Mouse (Mus musculus) MEL-GATA-1-ER (cell line): ENCODE measurements around the gene Dolpp1.

Experiments
- DNase-seq: peaks from one replicate; pipeline ENCODE4 v3.0.0-alpha.2; 2012; ENCODE audit warnings: low read depth; ENCODE audit errors: extremely low read depth

Gene Dolpp1

DNA sequence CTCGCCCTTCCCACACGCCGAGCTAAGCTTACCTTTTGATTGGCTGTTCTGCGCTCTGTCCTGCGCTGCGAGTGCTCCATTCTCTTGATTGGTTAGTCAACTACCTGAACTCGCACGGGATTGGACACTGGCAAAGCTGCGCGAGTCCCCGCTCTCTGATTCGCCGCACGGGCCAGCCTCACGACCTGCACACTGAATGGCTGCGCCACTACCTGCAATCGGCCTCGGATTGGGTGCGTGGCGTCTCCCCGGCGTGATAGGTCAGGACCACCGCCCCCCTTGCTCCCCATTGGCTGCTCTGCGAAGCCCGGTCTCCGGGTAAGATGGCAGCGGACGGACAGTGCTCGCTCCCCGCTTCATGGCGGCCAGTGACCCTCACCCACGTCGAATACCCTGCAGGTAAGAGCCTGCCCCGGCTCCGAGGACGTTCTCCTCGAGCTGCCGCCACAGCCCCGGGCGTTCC is at the start of gene Dolpp1:
Gene Dolpp1, plus strand, starts transcription at position 141 of the 463 bp plus-strand sequence.
- DNase-seq = peak; percentile 99

DNA sequence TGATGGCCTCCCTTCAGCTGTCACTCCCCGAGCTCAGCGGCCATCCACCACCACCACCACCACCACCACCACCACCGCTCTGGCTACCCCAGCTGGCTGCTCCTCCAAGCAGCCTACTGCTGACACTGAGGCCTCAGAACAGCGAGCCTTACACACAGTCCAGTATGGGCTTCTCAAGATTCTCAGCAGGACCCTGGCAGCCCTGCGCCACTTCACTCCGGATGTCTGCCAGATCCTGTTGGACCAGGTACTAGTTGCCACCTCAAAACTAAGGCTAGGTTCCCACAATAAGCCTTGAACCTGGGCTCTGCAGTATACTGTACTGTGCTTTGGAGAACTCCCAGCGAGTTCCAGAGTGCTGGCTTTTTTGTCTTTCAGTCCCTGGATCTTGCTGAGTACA is 49.5 kb upstream of the Dolpp1 start:
- no peak for DNase-seq

DNA sequence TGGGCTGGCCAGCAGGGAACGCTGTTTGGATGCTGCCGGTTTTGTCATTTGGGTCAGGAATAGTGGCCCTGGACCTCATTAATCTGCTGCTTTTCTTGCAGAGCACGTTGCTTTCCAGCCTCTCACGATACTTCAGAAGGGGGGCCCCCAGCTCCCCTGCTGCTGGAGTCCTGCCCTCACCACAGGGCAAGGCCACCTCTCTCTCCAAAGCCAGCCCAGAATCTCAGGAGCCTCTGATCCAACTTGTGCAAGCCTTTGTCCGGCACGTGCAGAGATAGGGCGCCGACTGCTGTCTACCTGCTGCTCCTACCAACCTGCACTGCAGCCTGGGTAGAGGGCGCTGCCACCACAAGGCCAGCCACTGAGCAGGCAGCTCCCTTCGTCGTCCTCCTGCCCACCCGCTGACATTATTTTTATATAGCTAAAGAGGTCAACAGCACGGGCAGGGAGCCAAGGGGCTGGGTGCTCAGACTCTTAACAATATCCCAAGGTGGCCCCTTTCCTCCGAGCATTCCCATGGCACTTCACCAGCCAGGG is 48.4 kb upstream of the Dolpp1 start:
- DNase-seq = no peak

DNA sequence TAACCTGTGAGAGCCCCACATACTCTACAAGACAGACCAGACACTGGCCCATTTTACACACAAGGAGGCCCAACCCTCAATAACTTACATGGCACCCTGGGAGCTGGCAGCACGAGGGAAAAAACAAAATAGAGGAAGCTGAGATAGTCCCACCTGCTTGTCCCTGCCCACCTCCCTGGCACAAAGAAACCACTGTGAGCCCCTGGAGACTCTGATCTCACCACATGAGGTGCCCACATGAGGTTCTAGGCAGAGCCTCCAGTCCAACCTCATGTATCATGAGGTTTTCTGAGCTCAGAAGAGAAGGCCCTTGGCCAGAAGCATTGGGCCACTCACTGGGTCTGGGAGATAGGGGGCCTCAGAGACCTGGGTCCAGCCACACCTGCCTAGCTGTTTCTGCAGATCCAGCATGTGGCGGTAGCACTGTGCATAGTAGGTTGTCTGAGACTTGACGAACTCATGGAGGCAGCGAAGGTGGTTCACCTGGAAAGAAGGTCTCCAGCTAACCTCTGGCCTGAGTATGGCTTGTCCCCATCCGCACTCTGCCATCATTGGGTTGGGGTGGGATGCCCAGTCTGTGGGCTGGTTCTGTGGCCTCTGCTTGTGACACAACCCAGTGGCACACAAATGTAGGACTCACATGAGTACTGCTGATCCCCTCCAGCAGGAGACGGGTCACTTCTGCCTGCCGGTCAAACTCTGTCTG is 45.9 kb upstream of the Dolpp1 start:
- DNase-seq = no peak

DNA sequence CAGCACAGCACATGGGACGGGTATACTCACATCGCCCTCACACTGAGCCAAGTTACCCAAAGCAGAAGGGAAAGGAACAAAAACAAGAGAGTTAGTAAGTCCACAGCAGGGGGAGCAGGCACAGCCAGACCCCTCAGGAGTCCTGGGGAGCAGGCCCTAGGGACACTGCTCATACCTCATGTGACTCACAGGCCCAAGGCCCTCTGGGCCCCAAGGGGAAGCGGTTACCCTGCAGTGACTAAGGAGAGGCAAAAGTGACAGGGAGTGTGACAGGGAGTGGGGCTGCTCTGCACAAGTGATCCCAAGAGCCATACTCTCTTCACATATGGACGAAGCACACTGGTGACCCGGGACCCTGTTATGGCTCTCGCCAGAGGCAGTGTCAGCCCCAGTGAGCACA is 42.9 kb upstream of the Dolpp1 start:
- no peak for DNase-seq

DNA sequence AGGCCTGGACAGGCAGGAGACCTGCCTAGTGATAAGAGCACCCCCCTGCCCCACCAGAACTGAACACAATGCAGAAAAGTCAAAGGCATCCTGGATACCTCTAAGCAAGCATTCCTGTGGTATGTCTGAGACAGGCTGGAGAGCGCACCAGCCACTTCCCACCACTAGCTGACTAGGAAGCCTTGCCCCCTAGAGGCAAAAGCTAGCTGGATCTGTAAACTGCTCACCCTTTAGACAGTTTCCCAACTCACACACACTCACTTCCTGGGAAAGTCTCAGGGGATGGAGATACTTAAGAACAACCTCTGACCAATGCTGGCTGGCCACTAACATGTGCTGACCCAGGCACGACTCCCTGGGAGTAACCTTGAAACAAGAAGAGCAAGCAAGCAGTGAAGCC is 40.9 kb upstream of the Dolpp1 start:
- no peak for DNase-seq

DNA sequence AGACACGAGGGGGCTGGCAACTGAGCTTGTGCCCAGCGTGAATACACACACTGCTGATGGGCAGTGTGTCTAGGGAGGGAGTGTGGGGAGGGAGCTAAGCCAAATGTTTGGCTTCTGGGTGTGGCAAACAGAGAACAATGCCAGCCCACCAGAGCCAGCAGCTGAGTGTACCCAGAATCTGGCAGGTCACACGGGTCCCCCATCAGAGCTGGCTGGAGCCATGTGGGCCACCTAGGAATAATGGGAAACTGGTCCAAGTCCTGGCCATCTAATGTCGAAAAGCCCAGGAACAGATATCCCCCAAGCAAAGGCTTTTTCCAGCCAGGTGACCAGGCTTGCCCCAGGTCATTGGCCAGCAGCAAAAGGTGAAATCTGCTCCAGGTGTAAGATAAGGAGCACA is 36.2 kb upstream of the Dolpp1 start:
- DNase-seq = no peak

DNA sequence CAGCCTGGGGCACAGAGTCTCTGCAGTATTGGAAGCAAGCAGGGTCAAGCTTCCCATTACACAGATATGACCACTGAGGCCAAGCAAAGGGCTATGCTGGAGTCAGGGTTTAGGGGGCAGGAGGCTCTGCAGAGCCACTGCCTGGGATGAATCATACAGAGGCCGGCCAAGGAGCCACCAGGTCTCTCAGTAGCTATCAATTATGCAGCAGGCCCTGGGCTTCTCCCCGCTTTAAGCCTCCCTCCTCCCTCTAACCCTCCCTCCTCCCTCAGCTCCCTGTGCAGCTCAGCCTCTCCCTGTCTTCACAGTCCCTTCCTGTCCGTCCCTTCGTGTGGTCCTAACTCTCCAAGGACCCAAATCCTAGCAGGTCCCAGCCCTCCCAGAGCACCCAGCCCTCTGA is 35.8 kb upstream of the Dolpp1 start:
- no peak for DNase-seq

DNA sequence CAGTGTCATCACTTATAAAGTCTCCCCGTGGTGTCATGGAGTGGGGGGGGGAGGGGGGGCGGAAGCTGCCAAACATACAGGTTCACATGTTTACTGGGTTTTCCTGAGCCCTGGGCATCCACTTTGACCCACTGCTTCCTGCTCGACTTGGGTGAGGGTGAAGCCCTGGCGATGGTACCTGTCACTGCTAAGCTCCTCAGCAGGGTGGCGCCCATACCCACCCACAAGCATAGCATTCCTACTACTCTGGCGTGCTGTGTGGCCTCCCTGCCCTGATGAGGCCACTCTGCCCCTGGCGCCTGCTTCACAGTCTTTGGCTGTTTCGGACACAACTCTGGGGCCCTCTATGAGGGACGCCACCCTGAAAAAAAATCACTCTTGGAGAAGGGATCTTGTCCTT is 35.1 kb upstream of the Dolpp1 start:
- DNase-seq = no peak

DNA sequence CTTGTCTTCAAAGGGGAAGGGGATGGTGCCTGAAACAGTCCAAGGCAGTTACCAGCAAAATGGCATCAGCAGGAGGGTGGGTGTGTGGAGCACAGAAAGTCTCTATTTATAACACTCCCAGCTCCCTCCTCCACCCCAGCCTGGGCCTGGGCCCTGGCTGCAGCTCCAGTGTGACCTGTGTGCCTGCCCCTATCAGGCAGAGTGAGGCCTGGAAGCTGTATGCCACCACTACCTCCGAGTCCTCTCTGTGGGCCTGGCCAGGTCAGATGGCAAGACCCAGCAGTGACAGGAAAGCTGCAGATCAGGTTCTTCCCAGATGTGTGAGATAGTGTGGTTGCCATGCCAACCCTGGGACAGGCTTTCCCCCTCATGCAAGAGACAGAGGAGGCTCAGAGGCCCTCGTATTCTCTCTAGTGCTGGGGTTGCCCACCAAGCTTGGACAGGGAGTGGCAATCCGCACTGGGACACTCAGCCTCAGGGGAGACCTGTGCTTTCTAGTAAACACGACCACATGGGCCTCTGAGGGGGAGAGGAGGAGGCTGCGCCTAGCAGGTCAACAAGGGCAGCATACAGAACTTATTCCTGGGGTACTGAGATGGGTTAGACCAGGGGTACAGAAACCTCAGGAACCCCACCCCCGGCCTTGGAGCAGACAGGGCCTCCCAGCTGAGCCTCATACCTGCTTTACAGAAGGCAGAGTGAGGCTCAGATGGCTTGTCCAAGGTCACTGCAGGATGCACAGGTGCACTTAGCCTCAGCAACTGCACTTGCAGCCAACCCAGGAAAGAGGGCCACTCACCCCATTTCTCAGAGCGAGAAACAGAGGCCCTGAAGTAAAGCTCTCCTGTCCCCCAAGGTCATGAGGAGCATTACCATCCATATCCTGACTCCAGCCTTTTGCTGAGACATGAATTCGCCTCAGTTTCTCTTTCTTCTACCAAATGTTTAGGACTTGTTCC is 34.2 kb upstream of the Dolpp1 start:
- no peak for DNase-seq

DNA sequence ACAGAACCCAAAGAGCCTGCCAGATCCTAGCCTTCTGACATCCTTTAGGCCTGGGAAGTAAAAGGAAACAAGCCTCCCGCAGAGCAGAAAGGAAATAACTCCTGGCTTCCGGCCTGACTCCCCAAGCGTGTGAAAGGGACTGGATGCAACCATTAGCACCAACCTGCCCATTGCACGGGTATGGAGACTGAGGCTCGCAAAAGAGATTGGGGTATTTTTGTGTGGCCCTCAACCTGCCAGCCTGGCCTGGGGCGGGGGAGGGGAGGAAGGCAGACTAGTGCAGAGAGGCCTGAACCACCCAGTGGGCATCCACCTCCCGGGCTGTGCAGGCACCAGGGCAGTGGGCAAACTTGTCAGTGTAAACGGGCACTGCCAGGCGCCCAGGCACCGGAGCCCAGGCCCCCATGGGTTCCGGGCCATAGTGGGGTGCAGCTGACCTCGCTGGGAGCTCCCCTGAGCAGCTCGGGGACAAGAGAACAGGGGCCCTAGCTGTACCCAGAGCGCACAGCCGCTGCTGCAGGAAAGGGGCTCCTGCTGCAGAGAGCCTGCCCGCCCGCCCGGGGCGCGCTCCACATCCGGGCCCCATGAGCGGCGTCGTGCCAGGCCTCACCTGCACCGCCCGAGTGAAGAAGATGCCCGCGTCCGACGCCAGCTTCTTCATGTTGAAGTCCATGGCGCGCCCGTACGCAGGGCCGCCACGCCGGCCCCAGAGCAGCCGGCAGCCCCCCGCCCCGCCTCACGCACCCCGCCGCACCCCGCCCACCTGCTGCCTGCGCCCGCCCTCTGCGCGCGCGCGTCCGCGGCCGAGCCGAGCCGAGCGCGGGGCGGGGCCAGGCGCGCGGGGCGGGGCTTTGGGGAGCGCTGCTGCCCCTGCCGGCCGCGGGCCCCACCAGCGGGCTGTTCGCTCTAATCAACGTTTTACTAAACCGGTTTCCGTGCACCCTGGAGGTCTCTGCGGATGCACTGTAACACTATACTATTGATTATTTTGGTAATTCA is 33.2 kb upstream of the Dolpp1 start, which contains the start of gene Sh3glb2:
Gene Sh3glb2, minus strand, starts transcription at position 805 of the 999 bp plus-strand sequence.
- no peak for DNase-seq

DNA sequence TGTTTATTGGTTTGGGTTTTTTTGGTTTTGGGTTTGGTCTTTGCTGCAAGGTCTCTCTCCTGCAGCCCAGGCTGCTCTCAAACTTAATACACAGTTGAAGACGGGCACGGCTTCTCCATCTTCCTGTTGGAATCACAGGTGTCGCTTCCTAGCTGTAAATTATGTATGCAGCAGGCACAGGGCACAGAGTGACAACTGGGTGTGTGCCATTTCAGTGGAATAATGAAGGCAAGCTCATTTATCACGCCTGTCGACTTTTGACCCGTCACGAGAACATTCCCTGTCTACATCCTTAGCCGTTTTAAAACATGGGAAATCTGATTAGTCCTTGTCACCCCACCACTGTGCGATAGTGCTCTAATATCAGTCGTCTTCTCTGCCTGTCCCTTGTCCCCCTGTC is 31.4 kb upstream of the Dolpp1 start:
- DNase-seq = no peak

DNA sequence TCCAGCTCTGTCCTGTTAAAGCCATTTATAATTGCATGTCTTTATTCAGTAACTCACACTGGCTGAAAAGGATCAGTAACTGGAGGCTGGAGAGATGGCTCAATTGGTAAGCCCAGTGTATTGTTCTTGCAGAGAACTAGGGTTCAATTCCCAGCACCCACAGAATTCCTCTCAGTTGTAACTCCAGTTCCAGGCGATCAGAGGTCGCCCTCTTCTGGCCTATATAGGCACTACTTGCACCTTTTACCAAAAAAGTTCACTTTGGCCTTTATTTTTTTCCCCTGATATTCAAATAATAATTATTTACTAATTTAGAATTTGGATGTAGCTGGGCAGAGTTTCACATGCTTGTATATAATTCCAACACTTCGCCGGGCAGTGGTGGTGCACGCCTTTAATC is 29.2 kb upstream of the Dolpp1 start:
- DNase-seq = no peak

DNA sequence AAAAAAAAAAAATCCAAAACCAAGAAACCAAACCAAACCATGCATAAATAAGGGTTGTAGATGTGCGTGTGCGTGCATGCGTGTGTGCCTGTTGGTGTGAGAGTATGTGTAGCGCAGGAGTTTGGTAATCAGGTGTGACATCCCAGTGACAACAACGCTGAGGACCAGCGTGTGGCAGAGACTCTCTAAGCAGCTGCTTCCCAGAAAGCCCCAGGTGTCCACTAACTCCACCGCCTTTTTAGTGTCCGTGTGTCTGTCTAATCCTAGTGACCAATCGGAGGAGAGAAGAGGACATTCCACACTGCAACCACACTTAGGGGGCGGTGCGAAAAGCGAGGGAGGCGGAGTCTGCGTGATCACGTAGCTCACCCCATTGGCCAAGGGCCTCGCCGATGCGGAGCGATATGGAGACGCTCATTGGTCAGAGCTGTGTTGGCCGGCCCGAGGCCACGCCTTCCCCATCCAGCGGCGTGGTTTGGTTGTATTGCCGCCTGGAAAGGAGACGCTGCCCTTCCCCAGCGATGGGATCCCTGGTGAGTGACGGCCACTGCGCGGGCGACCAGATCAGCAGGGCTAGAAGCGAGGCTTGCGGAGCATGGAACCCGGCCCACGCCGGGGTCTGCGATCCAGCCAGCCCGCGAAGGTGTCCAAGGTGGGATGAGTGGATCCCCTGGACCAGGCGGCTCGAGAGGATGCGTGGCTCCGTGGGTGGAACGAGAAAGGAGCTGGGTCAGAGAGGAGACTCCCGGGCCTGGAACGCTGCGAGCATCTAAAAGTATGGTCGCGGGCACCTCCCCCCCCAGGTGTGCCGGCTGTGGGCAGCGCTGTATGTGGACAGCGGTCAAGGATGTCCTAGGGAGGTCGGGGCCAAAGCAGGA is 28.0 kb upstream of the Dolpp1 start, which contains the start of gene Miga2:
Gene Miga2, plus strand, starts transcription at position 461 of the 878 bp plus-strand sequence.
- DNase-seq = peak; percentile 98

DNA sequence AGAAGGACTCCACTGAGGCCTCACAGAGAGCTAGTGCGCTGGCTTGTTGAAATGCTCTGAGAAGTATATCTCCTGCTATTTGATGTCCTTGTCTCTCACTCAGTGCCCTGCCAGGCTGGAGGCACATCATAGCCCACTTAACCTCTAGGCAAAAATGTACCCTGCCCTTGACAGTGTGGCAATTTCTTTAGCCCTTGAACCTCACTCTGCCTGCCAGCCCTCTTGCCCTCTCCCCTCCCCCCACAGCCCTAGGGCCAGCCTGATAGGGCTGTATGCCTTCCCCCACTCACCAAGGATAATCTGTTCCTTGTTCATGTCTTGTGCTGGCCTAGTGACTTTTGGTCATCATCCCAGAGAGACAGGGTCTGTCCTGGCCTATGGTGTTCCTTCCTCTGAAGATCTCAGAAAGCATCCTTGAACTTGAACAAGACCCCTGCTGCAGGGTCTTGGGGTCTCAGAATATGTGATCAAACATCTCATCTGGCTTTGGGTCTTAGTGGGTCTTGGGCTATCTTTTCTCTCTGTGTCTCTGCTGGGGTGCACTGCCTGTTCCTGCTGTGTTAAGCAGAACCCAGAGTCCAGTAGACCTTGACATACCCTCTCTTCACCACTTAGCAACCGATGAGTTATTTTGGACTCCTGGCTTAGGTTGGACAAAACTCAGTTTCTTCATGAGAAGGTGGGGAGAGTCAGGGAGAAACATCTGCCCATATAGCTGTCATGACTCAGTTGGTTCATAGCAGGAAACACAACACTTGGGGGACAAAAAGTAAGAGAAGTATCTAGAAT is 26.6 kb upstream of the Dolpp1 start:
- DNase-seq = no peak

DNA sequence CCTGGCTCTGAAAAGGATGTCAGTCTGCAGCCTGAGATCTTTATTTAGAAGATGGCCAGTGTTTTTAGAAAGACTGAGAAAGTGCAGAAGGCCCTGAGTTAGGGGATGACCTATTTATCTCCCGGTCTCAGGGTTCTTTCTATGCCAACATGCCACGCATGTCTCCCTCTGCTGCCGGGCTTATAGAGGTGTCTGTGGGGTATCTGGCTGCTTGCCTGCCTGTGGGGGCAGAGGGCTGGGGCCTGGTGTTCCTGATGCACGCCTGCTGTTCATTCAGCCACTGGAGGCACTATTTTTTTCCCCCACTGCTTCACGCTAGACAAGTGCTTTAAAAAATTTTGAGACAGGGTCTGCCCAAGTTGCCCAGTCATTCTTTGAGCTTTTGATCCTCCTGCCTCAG is 25.9 kb upstream of the Dolpp1 start:
- DNase-seq = no peak

DNA sequence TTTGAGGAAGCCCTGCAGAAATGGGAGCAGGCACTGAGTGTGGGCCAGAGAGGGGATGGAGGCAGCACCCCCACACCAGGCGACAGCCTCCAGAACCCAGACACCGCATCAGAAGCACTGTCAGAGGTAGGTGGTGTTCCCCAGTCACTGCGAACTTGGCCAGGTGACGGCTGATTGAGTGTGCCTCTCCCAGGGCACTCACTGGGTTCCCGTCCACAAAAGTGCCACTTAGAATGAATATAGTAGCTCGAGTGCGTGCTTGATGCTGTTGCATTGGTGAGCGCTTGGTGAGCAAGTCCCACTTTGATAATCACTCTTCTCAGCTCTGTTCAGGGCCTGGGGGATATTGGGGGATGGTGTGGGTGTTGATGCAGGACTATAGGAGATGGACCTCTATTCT is 20.5 kb upstream of the Dolpp1 start:
- DNase-seq = no peak

DNA sequence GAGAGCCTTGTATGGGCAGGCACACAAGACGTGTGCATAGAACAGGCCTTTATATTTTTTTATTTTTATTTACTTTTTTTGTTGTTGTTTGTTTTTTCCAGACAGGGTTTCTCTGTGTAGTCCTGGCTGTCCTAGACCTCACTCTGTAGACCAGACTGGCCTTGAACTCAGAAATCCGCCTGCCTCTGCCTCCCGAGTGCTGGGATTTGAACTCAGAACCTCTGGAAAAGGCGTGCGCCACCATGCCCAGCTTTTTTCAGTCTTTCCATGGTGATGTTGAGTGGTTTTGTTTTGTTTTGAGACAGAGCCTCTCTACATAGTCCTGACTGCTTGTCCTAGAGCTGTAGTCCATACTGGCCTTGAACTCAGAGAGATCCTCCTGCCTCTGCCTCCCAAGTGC is 19.3 kb upstream of the Dolpp1 start:
- DNase-seq = no peak

DNA sequence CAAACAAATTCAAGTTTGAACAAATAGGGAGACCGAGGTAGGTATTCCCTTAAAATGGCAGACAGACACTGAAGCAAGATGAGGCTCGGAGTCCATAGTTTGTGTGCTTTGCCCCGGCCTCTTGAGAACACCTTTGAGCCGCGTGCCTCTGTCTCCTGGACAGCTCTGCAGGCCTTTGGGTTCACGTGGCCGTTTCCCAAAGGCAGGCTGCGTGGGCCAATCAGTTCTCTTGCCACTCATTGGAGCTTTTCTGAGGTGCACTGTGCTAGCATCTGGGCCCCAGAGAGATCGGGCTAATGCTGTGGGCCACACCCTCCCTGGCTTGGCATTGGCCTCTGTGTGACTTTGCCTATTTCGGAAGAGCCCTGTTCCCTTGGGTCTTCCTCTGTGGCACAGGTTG is 16.2 kb upstream of the Dolpp1 start:
- no peak for DNase-seq
